Comparison of ENCODE assay signal across 12 mouse cellular contexts in genomic region chr9:96879024-96879423, GRCm38 (mm10). TPM values are rescaled to one million over a fixed set of nuclear protein-coding genes. Genes with fewer than 3 reads are reported as not detected.
DNase-seq lines count a peak whose midpoint lies in the region; ATAC-seq and TF ChIP-seq lines count a peak whose summit lies in the region.
"Had no signal": no experiment of that assay in that cellular context is flagged by ENCODE, and none has a peak within 500 bp of the region (broad histone marks: within the 10 kb centered on the region; RNA-seq: fewer than 3 reads in every experiment).

No protein-coding gene starts in this region.

- H3K27ac ChIP-seq in cerebellum, adult 2 months (ENCODE audit: insufficient read depth, low read length), result peak overlapping the region; percentile 93
- H3K27ac ChIP-seq in left cerebral cortex, adult 2 months, result no peak overlapping the region
- H3K27ac ChIP-seq: forebrain, embryonic 12.5 days; hindbrain, embryonic 15.5 days; limb, embryonic 10.5 days had no signal

- intact Hi-C loops in heart, postnatal 25 days (cut with DNase I), result no loop called here
- intact Hi-C loops in left cerebral cortex, adult 2 months (cut with DNase I), result no loop called here

- DNase-seq in frontal cortex, postnatal 36 days (ENCODE audit: low spot score in 2 of 2), result no peak
- DNase-seq in cerebellum, adult 2 months, result peak; percentile 93 to 96
- peak; percentile 88 to 89 for DNase-seq in heart, adult 18-20 months
- DNase-seq in heart, postnatal 25 days (ENCODE audit: low spot score), result peak; percentile 51
- no peak for DNase-seq in left cerebral cortex, adult 2 months (ENCODE audit: extremely low spot score in 1 of 2, low spot score in 2 of 2)
- DNase-seq in ovary, postnatal 36 days (ENCODE audit: low spot score), result no peak
- no peak for DNase-seq in layer of hippocampus, adult 8-10 months (ENCODE audit: low spot score in 2 of 2)
- DNase-seq: kidney, postnatal 14 days had no signal

- peak; percentile 18; the same call in 1 of the 2 replicates for ATAC-seq in frontal cortex, adult (ENCODE audit: low TSS enrichment)

- WGBS in cerebellum, adult 2 months, result 5% methylated on average over 6 of the region's 6 CpGs

- no peak overlapping the region for H3K4me3 ChIP-seq in cerebellum, adult 2 months (replicated peaks; ENCODE audit: insufficient read depth, low read depth, low read length)
- H3K4me3 ChIP-seq in left cerebral cortex, adult 2 months, result no peak overlapping the region
- H3K4me3 ChIP-seq: forebrain, embryonic 12.5 days; hindbrain, embryonic 15.5 days; limb, embryonic 10.5 days had no signal

- peaks cover 68% of the 10 kb centered on the region for H3K4me1 ChIP-seq in cerebellum, adult 2 months (ENCODE audit: control insufficient read depth, insufficient read depth, low read length)

- no peak; the same call in 1 of the 2 replicates for TF ChIP-seq POLR2A in cerebellum, adult 2 months (IDR thresholded peaks at IDR 0.05; ENCODE audit: borderline replicate concordance, insufficient read depth, low read length)

- no peak for TF ChIP-seq CTCF in cerebellum, adult 2 months (IDR thresholded peaks at IDR 0.05; ENCODE audit: borderline replicate concordance, insufficient read depth, low read depth, low read length)
- no peak for TF ChIP-seq CTCF in left cerebral cortex, adult 2 months (IDR thresholded peaks at IDR 0.05)

- H3K27me3 ChIP-seq in cerebellum, adult 2 months (ENCODE audit: control insufficient read depth, insufficient read depth, low read length), result no peaks in the 10 kb centered on the region
- H3K27me3 ChIP-seq: forebrain, embryonic 12.5 days; hindbrain, embryonic 15.5 days had no signal

RNA-seq across cellular contexts. Expression of gene Pxylp1, which starts 13.4 kb away (rescaled TPM):
- 35.6 and 39.7 TPM in 2 replicates for polyA plus RNA-seq in cerebellum, adult 2 months (2012; rRNA removed)
- total RNA-seq in heart, adult 18-20 months (2021), result 10 to 100 TPM; 11.7 to 15.8 TPM
- total RNA-seq in heart, postnatal 25 days (2021), result 10 to 100 TPM; 17.4 to 24.9 TPM
- total RNA-seq in left cerebral cortex, adult 2 months (2021), result 10 to 100 TPM; 17.7 to 19.5 TPM
- total RNA-seq in layer of hippocampus, adult 8-10 months (2022), result 10 to 100 TPM; 15.2 to 22.6 (median 20.5) TPM

Comparison
In these comparisons a context has a peak if more than half of its experiments do, and no peak if none do; other contexts are left out.
1. DNase-seq: peak in cerebellum, adult 2 months (2 of 2), heart, adult 18-20 months (2 of 2) and heart, postnatal 25 days (single experiment); none in frontal cortex, postnatal 36 days (0 of 2), left cerebral cortex, adult 2 months (0 of 2), ovary, postnatal 36 days (single experiment) and layer of hippocampus, adult 8-10 months (0 of 2).